Mouse (Mus musculus) G1E (cell line): ENCODE measurements around the gene Setd2.

Source experiments
- CTCF ChIP-seq: IDR thresholded peaks from 2 replicates; pipeline ENCODE4 v1.5.1; 2012; ENCODE audit warnings: low read depth, low read length, inconsistent platforms, mixed read lengths
- GATA1 ChIP-seq: IDR thresholded peaks from 2 replicates; pipeline ENCODE4 v1.6.1; 2012; ENCODE audit warnings: borderline replicate concordance, low read length, inconsistent platforms, mixed read lengths

- no peak for TF ChIP-seq CTCF
- TF ChIP-seq GATA1, result no peak
These were observed 117.4 kb downstream of the Setd2 start for GRCm38 (mm10) chr9:110649775-110650174.
